Mouse (Mus musculus) lung, postnatal 0 days (tissue): Measurements from ENCODE around the gene Srf.

Experiments
- CTCF ChIP-seq: IDR thresholded peaks from 2 replicates; pipeline ENCODE4 v1.5.1; 2016; ENCODE audit warnings: antibody characterized with exemption, mild to moderate bottlenecking
- EP300 ChIP-seq: IDR thresholded peaks from 2 replicates; pipeline ENCODE4 v1.6.1; 2016; ENCODE audit warnings: antibody characterized with exemption, mild to moderate bottlenecking, control low read depth

- TF ChIP-seq CTCF (no peak), EP300 (no peak)
Observed at GRCm38 (mm10) chr17:46513329-46513728, 42.6 kb downstream of the Srf start.
